Mouse (Mus musculus): ENCODE measurements at regions not wholly inside any gene's neighbourhood (a gene's known extent, or its start where the extent isn't known, plus 50 kb on each side); places are given as distances from the start of the nearest gene placed in this dataset.

DNA sequence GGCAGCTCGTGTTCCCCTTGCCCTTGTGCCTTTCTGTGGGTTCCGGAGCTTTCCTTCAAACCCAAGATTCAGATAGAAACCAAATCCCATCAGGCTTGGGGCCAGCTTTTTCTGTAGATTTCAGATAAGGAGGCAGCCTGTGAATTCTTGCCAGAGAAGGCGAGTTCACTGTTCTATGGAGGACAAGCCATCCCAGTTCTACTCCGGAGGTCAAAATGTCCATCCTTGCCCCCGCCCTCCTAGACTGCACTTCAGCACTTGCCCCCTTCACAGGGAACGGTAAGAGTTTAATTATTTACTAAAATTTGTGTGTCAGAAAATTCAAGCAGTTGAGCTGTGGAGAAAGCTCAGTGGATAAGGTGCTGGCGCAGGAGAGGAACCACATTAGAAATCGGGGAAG lies 97.1 kb upstream of the Adgrl2 start:
- CTCF ChIA-PET, result interaction anchor here (1.0 to 2.7 kb wide), 3 partner anchors 10 to 51 kb away, joined by 3 to 11 read pairs (median 4); no protein-coding TSS in a partner anchor
- no peaks in the 10 kb centered on the region for H3K27me3 ChIP-seq
- DNase-seq (ENCODE audit: low read depth, low spot score) (no peak), ATAC-seq (no peak)
- in situ Hi-C loops (cut with MboI; ENCODE audit: low pct_unique_long_range_greater_than_20kb), result no loop called here
- POLR2A ChIA-PET, result interaction anchor here (0.6 kb wide), 1 partner anchor 1055 kb away, joined by 5 read pairs; no protein-coding TSS in a partner anchor
- TF ChIP-seq CTCF (IDR thresholded peaks at IDR 0.05), result no peak

- no peak for DNase-seq (ENCODE audit: low read depth, low spot score)
- no peak for ATAC-seq
- H3K27me3 ChIP-seq, result no peaks in the 10 kb centered on the region
- in situ Hi-C loops (cut with MboI; ENCODE audit: low pct_unique_long_range_greater_than_20kb), result no loop called here
- CTCF ChIA-PET, result interaction anchor here (1.0 to 2.7 kb wide), 2 partner anchors 15 to 52 kb away, joined by 3 to 11 read pairs; no protein-coding TSS in a partner anchor
- TF ChIP-seq CTCF (IDR thresholded peaks at IDR 0.05), result no peak
- POLR2A ChIA-PET, result interaction anchor here (0.5 to 0.7 kb wide), 3 partner anchors 24 to 1054 kb away, joined by 4 to 7 read pairs (median 5); no protein-coding TSS in a partner anchor
Observed at GRCm38 (mm10) chr3:149086704-149087103, 96.3 kb upstream of the Adgrl2 start.

GRCm38 (mm10) chr3:149086086-149086485 lies 95.7 kb upstream of the Adgrl2 start:
- in situ Hi-C loops (cut with MboI; ENCODE audit: low pct_unique_long_range_greater_than_20kb), result no loop called here
- no peak for DNase-seq (ENCODE audit: low read depth, low spot score)
- ChIA-PET CTCF (no interaction called here), POLR2A (no interaction called here)
- ATAC-seq, result no peak
- no peak for TF ChIP-seq CTCF (IDR thresholded peaks at IDR 0.05)
- no peaks in the 10 kb centered on the region for H3K27me3 ChIP-seq

GRCm38 (mm10) chr3:149084861-149085598 lies 94.7 kb upstream of the Adgrl2 start:
- POLR2A ChIA-PET, result no interaction called here
- no peaks in the 10 kb centered on the region for H3K27me3 ChIP-seq
- in situ Hi-C loops (cut with MboI; ENCODE audit: low pct_unique_long_range_greater_than_20kb), result no loop called here
- no peak for ATAC-seq
- CTCF ChIA-PET, result interaction anchor here (1.0 to 1.6 kb wide), 2 partner anchors 15 to 17 kb away, joined by 3 to 4 read pairs; no protein-coding TSS in a partner anchor
- no peak for TF ChIP-seq CTCF (IDR thresholded peaks at IDR 0.05)
- no peak for DNase-seq (ENCODE audit: low read depth, low spot score)

GRCm38 (mm10) chr3:149083391-149083790 lies 93.0 kb upstream of the Adgrl2 start:
- ATAC-seq, result no peak
- in situ Hi-C loops (cut with MboI; ENCODE audit: low pct_unique_long_range_greater_than_20kb), result no loop called here
- TF ChIP-seq CTCF (IDR thresholded peaks at IDR 0.05), result no peak
- no peak for DNase-seq (ENCODE audit: low read depth, low spot score)
- no peaks in the 10 kb centered on the region for H3K27me3 ChIP-seq
- CTCF ChIA-PET, result no interaction called here
- POLR2A ChIA-PET, result no interaction called here

GRCm38 (mm10) chr3:149078881-149079280 lies 88.5 kb upstream of the Adgrl2 start:
- no peak for TF ChIP-seq CTCF (IDR thresholded peaks at IDR 0.05)
- no peak for DNase-seq (ENCODE audit: low read depth, low spot score)
- H3K27me3 ChIP-seq, result no peaks in the 10 kb centered on the region
- POLR2A ChIA-PET, result no interaction called here
- no peak for ATAC-seq
- in situ Hi-C loops (cut with MboI; ENCODE audit: low pct_unique_long_range_greater_than_20kb), result no loop called here
- CTCF ChIA-PET, result interaction anchor here (0.9 kb wide), 1 partner anchor 13 kb away, joined by 5 read pairs; no protein-coding TSS in a partner anchor

- no peak for TF ChIP-seq CTCF (IDR thresholded peaks at IDR 0.05)
- POLR2A ChIA-PET, result no interaction called here
- no peak for ATAC-seq
- no peaks in the 10 kb centered on the region for H3K27me3 ChIP-seq
- CTCF ChIA-PET, result interaction anchor here (1.5 to 2.7 kb wide), 2 partner anchors 14 kb away, joined by 3 to 9 read pairs; no protein-coding TSS in a partner anchor
- no peak for DNase-seq (ENCODE audit: low read depth, low spot score)
- in situ Hi-C loops (cut with MboI; ENCODE audit: low pct_unique_long_range_greater_than_20kb), result no loop called here
Observed at GRCm38 (mm10) chr3:149076928-149077551, 86.7 kb upstream of the Adgrl2 start.

DNA sequence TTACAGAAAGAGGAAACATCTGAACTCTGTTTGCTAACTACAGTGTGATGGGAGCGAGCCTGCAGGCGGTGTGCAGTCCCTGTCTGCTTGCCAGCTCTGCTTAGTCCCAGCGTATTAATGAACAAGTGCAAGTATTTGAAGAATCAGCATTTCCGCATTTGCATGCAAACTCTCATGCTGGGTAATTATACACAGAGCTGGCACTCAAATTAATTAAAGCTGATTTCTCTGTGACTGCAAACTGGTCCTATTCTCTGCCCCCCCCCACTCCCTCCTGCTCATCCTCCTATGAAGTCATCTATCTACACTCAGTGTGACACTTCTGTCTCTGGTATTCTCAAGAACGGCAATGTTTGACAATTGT lies 85.1 kb upstream of the Adgrl2 start:
- in situ Hi-C loops (cut with MboI; ENCODE audit: low pct_unique_long_range_greater_than_20kb), result no loop called here
- POLR2A ChIA-PET, result no interaction called here
- DNase-seq (ENCODE audit: low read depth, low spot score), result no peak
- CTCF ChIA-PET, result interaction anchor here (1.0 to 2.7 kb wide), 5 partner anchors 12 to 39 kb away, joined by 3 to 9 read pairs (median 3); no protein-coding TSS in a partner anchor
- ATAC-seq, result no peak
- TF ChIP-seq CTCF (IDR thresholded peaks at IDR 0.05), result no peak
- H3K27me3 ChIP-seq, result no peaks in the 10 kb centered on the region

GRCm38 (mm10) chr3:149074658-149075487 lies 84.5 kb upstream of the Adgrl2 start:
- CTCF ChIA-PET, result interaction anchor here (1.5 to 2.7 kb wide), 3 partner anchors 12 to 24 kb away, joined by 3 to 9 read pairs (median 3); no protein-coding TSS in a partner anchor
- POLR2A ChIA-PET, result no interaction called here
- no peak for DNase-seq (ENCODE audit: low read depth, low spot score)
- TF ChIP-seq CTCF (IDR thresholded peaks at IDR 0.05), result no peak
- no peaks in the 10 kb centered on the region for H3K27me3 ChIP-seq
- no peak for ATAC-seq
- in situ Hi-C loops (cut with MboI; ENCODE audit: low pct_unique_long_range_greater_than_20kb), result no loop called here

DNA sequence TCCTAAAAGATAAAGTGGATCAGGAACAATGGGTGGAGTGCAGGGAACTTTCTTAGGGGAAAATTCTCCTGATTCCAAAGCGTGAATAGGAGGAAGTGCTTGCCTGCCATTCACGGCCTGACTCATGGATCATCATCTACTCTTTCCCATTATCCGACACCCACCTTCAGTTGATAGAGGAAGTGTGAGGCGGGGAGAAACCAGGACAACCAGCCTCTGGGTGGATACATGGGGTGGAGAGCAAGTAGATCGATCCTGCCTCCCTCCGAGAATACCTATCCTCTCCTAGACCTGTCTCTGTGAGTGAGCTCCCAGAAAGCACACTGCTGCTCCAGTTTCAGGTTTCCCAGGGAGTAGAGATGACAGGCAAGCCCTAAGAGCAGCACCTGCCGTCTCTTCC lies 79.8 kb upstream of the Adgrl2 start:
- ChIA-PET CTCF (interaction anchor here (0.8 to 1.7 kb wide), 2 partner anchors 15 to 32 kb away, joined by 3 read pairs; no protein-coding TSS in a partner anchor), POLR2A (no interaction called here)
- no peak for TF ChIP-seq CTCF (IDR thresholded peaks at IDR 0.05)
- no peaks in the 10 kb centered on the region for H3K27me3 ChIP-seq
- no peak for ATAC-seq
- in situ Hi-C loops (cut with MboI; ENCODE audit: low pct_unique_long_range_greater_than_20kb), result no loop called here
- DNase-seq (ENCODE audit: low read depth, low spot score), result no peak
